Mouse (Mus musculus) heart, postnatal 10 days (tissue): ENCODE measurements around the gene Gmip. TPM values are rescaled to one million over a fixed set of nuclear protein-coding genes. Genes with fewer than 3 reads are reported as not detected.

Experiments
- DNase-seq, 2 experiments: peaks; one replicate each; pipeline ENCODE4 v3.0.0; 2021
- intact Hi-C: fragments of 180-260 bp; cut with DNase I; formaldehyde crosslinking; loops from one replicate; pipeline ENCODE4 v1.15.1; 2025
- total RNA-seq, 2 experiments: library from RNA; stranded (reverse); gene quantifications; 2 replicates each; pipeline ENCODE4 v1.2.3; 2021

The Gmip gene
- total RNA-seq, 2 experiments from 2014 or later = 6.4 to 8.6 TPM

- intact Hi-C loops = no loop called here
- no peak for DNase-seq
These were observed 45.4 kb downstream of the Gmip start for GRCm38 (mm10) chr8:69853869-69854268.

GRCm38 (mm10) chr8:69860807-69861206 is 52.3 kb downstream of the Gmip start:
- intact Hi-C loops = no loop called here
- DNase-seq = no peak

GRCm38 (mm10) chr8:69861251-69861650 is 52.8 kb downstream of the Gmip start:
- DNase-seq = no peak
- intact Hi-C loops = no loop called here

GRCm38 (mm10) chr8:69863387-69864020 is 55.0 kb downstream of the Gmip start:
- intact Hi-C loops = loop anchor here (2.0 kb wide), 1 partner anchor 27 kb away; no protein-coding TSS in a partner anchor
- no peak for DNase-seq

- DNase-seq = no peak
- intact Hi-C loops = no loop called here
These were observed 55.7 kb downstream of the Gmip start for GRCm38 (mm10) chr8:69864180-69864579.

GRCm38 (mm10) chr8:69867696-69868326 is 59.3 kb downstream of the Gmip start:
- peak in 1 of 2 experiments; percentile 20 for DNase-seq
- intact Hi-C loops = no loop called here

- intact Hi-C loops = loop anchor here (5.0 kb wide), 1 partner anchor 243 kb away; the partner anchor contains the start of gene Zfp868
- no peak for DNase-seq
These were observed 61.7 kb downstream of the Gmip start for GRCm38 (mm10) chr8:69870003-69870765.

- DNase-seq = no peak
- intact Hi-C loops = loop anchor here (5.0 kb wide), 1 partner anchor 244 kb away; the partner anchor contains the start of gene Zfp868
These were observed 62.4 kb downstream of the Gmip start for GRCm38 (mm10) chr8:69870907-69871306.

Other genes starting within 250 kb of the Gmip start
- 10 to 100 TPM; 10.2 to 10.7 TPM for gene Zfp868, start 183.1 kb upstream of the Gmip start, total RNA-seq
- 1 to 10 TPM; 1.2 to 1.8 TPM for gene Zfp964, start 154.2 kb upstream of the Gmip start, total RNA-seq
- 10 to 100 TPM; 14.1 to 15.5 TPM for gene Zfp869, start 98.0 kb upstream of the Gmip start, total RNA-seq
- 1 to 10 TPM; 2.9 to 3.2 TPM for gene Zfp963, start 58.7 kb upstream of the Gmip start, total RNA-seq
- gene Gm20422, start 33.8 kb upstream of the Gmip start, total RNA-seq = 1 to 10 TPM; 4.5 to 5.4 TPM
- gene Atp13a1, start 17.5 kb upstream of the Gmip start, total RNA-seq = 10 to 100 TPM; 20.7 TPM
- 10 to 100 TPM; 16.5 to 21.2 TPM for gene Zfp866, start 17.5 kb upstream of the Gmip start, total RNA-seq
- gene Lpar2, start 13.8 kb downstream of the Gmip start, total RNA-seq = under 1 TPM; 0.55 to 0.57 TPM
- 1 to 10 TPM in 1 of 2 experiments, under 1 TPM in 1; 0.65 to 1.2 TPM for gene Pbx4, start 23.8 kb downstream of the Gmip start, total RNA-seq
- gene Cilp2, start 79.0 kb downstream of the Gmip start, total RNA-seq = 1 to 10 TPM; 1.2 to 1.3 TPM
- gene Tssk6, start 93.5 kb downstream of the Gmip start, total RNA-seq = under 1 TPM; 0.25 to 0.31 TPM
- gene Ndufa13, start 93.9 kb downstream of the Gmip start, total RNA-seq = 100 to 1,000 TPM; 376 to 397 TPM
- 10 to 100 TPM in 1 of 2 experiments, 1 to 10 TPM in 1; 9.1 to 10.1 TPM for gene Yjefn3, start 94.0 kb downstream of the Gmip start, total RNA-seq
- 10 to 100 TPM; 62.1 to 63.1 TPM for gene Gatad2a, start 187.7 kb downstream of the Gmip start, total RNA-seq
- 10 to 100 TPM; 43.3 to 44.2 TPM for gene Mau2, start 234.1 kb downstream of the Gmip start, total RNA-seq
- 10 to 100 TPM; 23.2 to 23.9 TPM for gene Sugp1, start 234.1 kb downstream of the Gmip start, total RNA-seq